Mouse (Mus musculus) MEL (cell line): ENCODE data around the gene Zfp277.

Experiments
- EP300 ChIP-seq, 2 experiments: IDR thresholded peaks; 2 replicates each; pipeline ENCODE4 v1.6.1; 2011; ENCODE audit warnings: improper control_type of control experiment in 2 of 2, low read length in 2 of 2, low read depth in 1 of 2, mild to moderate bottlenecking in 1 of 2
- USF1 ChIP-seq: IDR thresholded peaks from 2 replicates; pipeline ENCODE4 v1.6.1; 2014; ENCODE audit warnings: low read depth, mild to moderate bottlenecking, inconsistent platforms, low read length, improper control_type of control experiment, moderate library complexity

DNA sequence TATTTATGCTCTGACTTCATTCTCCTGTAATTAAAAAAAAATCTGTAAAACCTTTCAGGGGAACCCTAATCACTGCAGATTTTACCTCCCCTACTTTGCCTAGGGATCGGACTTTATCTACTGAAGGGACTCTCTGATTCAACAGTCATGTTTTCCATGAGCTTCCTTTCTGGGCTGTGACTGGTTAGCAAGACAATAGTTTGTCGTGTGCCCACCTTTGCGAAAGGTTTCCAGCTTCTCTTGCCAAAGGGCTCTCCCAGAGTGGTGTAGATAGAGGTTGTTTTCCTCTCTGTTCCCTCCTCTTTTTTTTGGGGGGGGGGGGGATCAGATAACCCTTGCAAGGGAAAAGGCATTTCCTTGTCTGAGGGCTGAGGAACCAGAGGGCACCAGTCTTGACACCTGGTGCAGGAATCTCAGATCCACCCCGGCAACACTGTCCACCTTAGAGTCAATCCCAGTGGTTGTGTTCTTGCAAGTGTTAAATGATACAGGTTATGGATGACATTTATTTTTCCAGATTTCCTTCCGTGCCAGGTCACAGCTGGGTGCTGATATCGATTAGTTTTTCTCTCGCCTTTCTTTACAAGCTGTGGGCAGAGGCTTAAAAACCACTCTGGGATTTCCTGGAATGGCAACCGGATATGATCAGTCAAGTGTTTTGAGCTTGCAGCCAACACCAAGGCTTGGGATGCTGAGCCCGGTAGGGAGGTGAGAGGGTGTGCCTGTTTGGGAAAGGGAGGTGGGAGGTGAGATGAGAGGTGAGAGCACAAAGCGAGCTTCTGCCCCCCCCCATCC lies 2.1 kb upstream of the Zfp277 start:
- TF ChIP-seq EP300 (IDR thresholded peaks at IDR 0.05; ENCODE audit: low read depth in 1 of 2, low read length in 2 of 2) (no peak), USF1 (no peak)
